1 mouse cellular context compared by ENCODE assay signal in the genomic region with DNA sequence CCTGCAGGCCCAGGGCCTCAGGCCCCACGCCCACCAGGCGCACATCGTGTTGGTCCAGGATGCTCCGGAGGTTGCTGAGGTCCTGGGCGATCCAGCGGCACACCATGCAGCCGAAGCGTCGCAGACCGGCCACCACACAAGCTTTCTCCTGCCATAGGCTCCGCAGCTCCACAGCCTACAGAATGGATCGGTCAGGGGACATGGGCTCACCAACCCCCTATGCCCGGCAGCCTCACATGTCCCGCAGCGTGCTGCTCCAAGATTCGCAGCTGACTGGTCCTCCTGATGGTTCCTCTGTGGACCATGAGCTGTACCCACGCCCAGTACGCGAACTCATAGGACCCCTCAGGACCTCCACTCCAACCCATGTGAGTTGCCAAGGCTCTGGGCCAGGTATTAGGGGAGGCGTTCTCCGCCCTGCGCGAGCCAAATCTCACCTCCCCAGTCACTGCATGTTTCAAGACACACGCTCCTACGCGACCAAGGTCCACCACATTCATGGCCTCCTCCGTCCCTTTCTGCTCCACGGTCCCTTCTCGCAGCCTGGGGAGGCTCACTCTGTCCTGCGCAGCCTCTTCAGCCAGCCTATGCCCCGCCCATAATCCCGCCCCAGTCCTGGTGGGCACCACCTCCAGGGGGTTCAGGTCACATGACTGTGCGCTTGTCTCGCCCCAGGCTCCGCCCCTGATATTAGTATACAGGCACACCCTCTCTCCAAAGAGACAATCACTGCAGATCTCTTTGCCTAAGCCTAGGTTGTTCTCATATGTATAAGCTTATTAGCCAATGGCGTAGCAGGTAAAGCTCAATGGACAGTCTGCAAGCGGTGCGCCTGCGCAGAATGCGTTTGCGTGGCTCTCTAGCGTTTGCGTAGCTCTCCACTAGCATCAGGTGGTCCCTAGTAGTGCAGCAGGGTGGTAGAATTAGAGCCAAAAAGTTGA.
A peak's percentile ranks its signal among the peaks of the same experiment; 100 is the strongest.
TF ChIP-seq lines count a peak whose summit lies in the region.

A gene (minus strand): TSS at position 630 of the 941 bp plus-strand sequence.

TF ChIP-seq in CH12.LX, 34 proteins besides CTCF, POLR2A, EP300 and RAD21 (continued from another document):
- peak; percentile 23; the same call in 1 of the 2 replicates for TF ChIP-seq ZMIZ1 (IDR thresholded peaks at IDR 0.05; ENCODE audit: low read depth, low read length)
